Mouse (Mus musculus): Measurements from ENCODE around the gene Bcl11b.

GRCm38 (mm10) chr12:107997901-107998300 lies 5.5 kb downstream of the Bcl11b start:
- no peak for TF ChIP-seq CTCF (IDR thresholded peaks at IDR 0.05)
- no peak for TF ChIP-seq POLR2A (IDR thresholded peaks at IDR 0.05; ENCODE audit: insufficient read depth, low read depth, low read length)
